Mouse (Mus musculus) stomach, postnatal 0 days (tissue): ENCODE measurements around the gene Gm4756. TPM values are rescaled to one million over a fixed set of nuclear protein-coding genes. Genes with fewer than 3 reads are reported as not detected.
"Not testable (repeated sequence)": the region's sequence is repeated elsewhere in the genome, so short reads cannot be mapped to it uniquely, and the experiment has no call there.

Experiments
- ATAC-seq: fragments of 200-750 bp; cut with Nextera tagmentation; 2 replicates; pipeline ENCODE4 v1.8.0; 2017; ENCODE audit not compliant: low FRiP score, low TSS enrichment
- DNase-seq: peaks from one replicate; pipeline ENCODE4 v3.0.0-alpha.2; 2016; ENCODE audit warnings: low spot score
- H3K27ac ChIP-seq: fragments of 300-500 bp; sonication (generic); replicated peaks from 2 replicates; pipeline ENCODE4 v1.5.1; 2014; ENCODE audit warnings: mild to moderate bottlenecking, control low read depth
- H3K27me3 ChIP-seq: fragments of 300-500 bp; sonication (generic); 2 replicates; pipeline ENCODE4 v1.6.1; 2014; ENCODE audit warnings: low read length; ENCODE audit not compliant: control insufficient read depth, insufficient read depth
- H3K36me3 ChIP-seq: fragments of 300-500 bp; sonication (generic); 2 replicates; pipeline ENCODE4 v1.6.1; 2014; ENCODE audit warnings: low read length, mixed read lengths; ENCODE audit not compliant: control insufficient read depth, insufficient read depth
- H3K4me1 ChIP-seq: fragments of 300-500 bp; sonication (generic); replicated peaks from 2 replicates; pipeline ENCODE4 v1.6.1; 2014; ENCODE audit warnings: antibody characterized with exemption; ENCODE audit not compliant: control insufficient read depth, insufficient read depth
- H3K4me2 ChIP-seq: fragments of 300-500 bp; sonication (generic); replicated peaks from 2 replicates; pipeline ENCODE4 v1.6.1; 2014; ENCODE audit warnings: low read depth, mild to moderate bottlenecking, control low read depth, moderate library complexity
- H3K4me3 ChIP-seq: fragments of 300-500 bp; sonication (generic); 2 replicates; pipeline ENCODE4 v1.5.1; 2014; ENCODE audit warnings: low read depth, low read length, control low read depth
- H3K9ac ChIP-seq: fragments of 300-500 bp; sonication (generic); 2 replicates; pipeline ENCODE4 v1.6.1; 2014; ENCODE audit warnings: mild to moderate bottlenecking, low read length, control low read depth, mixed read lengths
- H3K9me3 ChIP-seq: fragments of 300-500 bp; sonication (generic); 2 replicates; pipeline ENCODE4 v1.6.1; 2016; ENCODE audit warnings: low read length; ENCODE audit not compliant: control insufficient read depth
- CTCF ChIP-seq: IDR thresholded peaks from 2 replicates; pipeline ENCODE4 v1.5.1; 2016; ENCODE audit warnings: antibody characterized with exemption, low read depth, mild to moderate bottlenecking, moderate library complexity
- EP300 ChIP-seq: optimal IDR thresholded peaks from 2 replicates; pipeline ENCODE3; 2016; ENCODE audit warnings: antibody characterized with exemption
- WGBS: fragments of 180-500 bp; shearing (Covaris S2); extraction: QIAGEN DNeasy Blood & Tissue Kit; methylation state at CpG from one replicate; pipeline ENCODE4 v1.1.7; 2014; 5-methylcytosine and 5-hydroxymethylcytosine counted together
- polyA plus RNA-seq: library from polyadenylated mRNA; unstranded; fragments of >200 nt; fragmentation: Nextera tagmentation; extraction: Ambion mirVana; gene quantifications from 2 replicates; pipeline ENCODE4 v1.2.1, GENCODE M21; 2015

Gene Gm4756
- polyA plus RNA-seq, 1 experiment from 2014 or later = not detected

GRCm38 (mm10) chr12:72622853-72623496, 26.5 kb downstream of the Gm4756 start:
- WGBS = 70% methylated on average over 5 of the region's 5 CpGs
- Histone ChIP-seq H3K9me3 (no peaks in the 10 kb centered on the region), H3K27me3 (no peaks in the 10 kb centered on the region), H3K27ac (no peak overlapping the region), H3K9ac (no peak overlapping the region), H3K4me1 (no peaks in the 10 kb centered on the region), H3K4me3 (no peak overlapping the region), H3K4me2 (no peak overlapping the region), H3K36me3 (no peaks in the 10 kb centered on the region)
- TF ChIP-seq EP300 = no peak
- no peak for TF ChIP-seq CTCF
- ATAC-seq (no peak), DNase-seq (no peak)

- 88% methylated on average over 1 of the region's 1 CpGs for WGBS
- no peaks in the 10 kb centered on the region for H3K36me3 ChIP-seq
- TF ChIP-seq CTCF = no peak
- TF ChIP-seq EP300 = no peak
- H3K27ac ChIP-seq = no peak overlapping the region
- no peaks in the 10 kb centered on the region for H3K4me1 ChIP-seq
- no peak for ATAC-seq
- H3K4me3 ChIP-seq = no peak overlapping the region
- H3K27me3 ChIP-seq = no peaks in the 10 kb centered on the region
- no peaks in the 10 kb centered on the region for H3K9me3 ChIP-seq
- DNase-seq = no peak
- H3K4me2 ChIP-seq = no peak overlapping the region
- no peak overlapping the region for H3K9ac ChIP-seq
These were observed 28.0 kb downstream of the Gm4756 start for GRCm38 (mm10) chr12:72621441-72621840.

- Histone ChIP-seq H3K4me2 (no peak overlapping the region), H3K4me1 (no peaks in the 10 kb centered on the region)
- ATAC-seq = no peak
These were observed 28.6 kb downstream of the Gm4756 start for GRCm38 (mm10) chr12:72620856-72621255.

GRCm38 (mm10) chr12:72612053-72612452, 37.4 kb downstream of the Gm4756 start:
- Histone ChIP-seq H3K4me1 (no peaks in the 10 kb centered on the region), H3K27me3 (no peaks in the 10 kb centered on the region), H3K36me3 (no peaks in the 10 kb centered on the region), H3K27ac (no peak overlapping the region), H3K9me3 (no peaks in the 10 kb centered on the region), H3K9ac (no peak overlapping the region), H3K4me3 (no peak overlapping the region), H3K4me2 (no peak overlapping the region)
- WGBS = 87% methylated on average over 3 of the region's 3 CpGs
- TF ChIP-seq CTCF = no peak
- TF ChIP-seq EP300 = no peak
- ATAC-seq (no peak), DNase-seq (no peak)

More at GRCm38 (mm10) chr12:72620856-72621255, 28.6 kb downstream of the Gm4756 start:
- Histone ChIP-seq H3K27ac (no peak overlapping the region), H3K9ac (no peak overlapping the region), H3K27me3 (no peaks in the 10 kb centered on the region), H3K9me3 (no peaks in the 10 kb centered on the region), H3K4me3 (no peak overlapping the region), H3K36me3 (no peaks in the 10 kb centered on the region)
- DNase-seq = no peak
- WGBS = 90% methylated on average over 7 of the region's 7 CpGs
- TF ChIP-seq CTCF (no peak), EP300 (no peak)

- DNase-seq, H3K36me3 ChIP-seq, ATAC-seq, H3K9me3 ChIP-seq, H3K4me2 ChIP-seq, H3K4me3 ChIP-seq, H3K27ac ChIP-seq, H3K9ac ChIP-seq, H3K4me1 ChIP-seq, H3K27me3 ChIP-seq: not testable (repeated sequence)
- 78% methylated on average over 2 of the region's 2 CpGs for WGBS
These were observed 50.7 kb downstream of the Gm4756 start for GRCm38 (mm10) chr12:72598731-72599130.

- DNase-seq (no peak), ATAC-seq (no peak)
- H3K9me3 ChIP-seq = no peaks in the 10 kb centered on the region
- no peak overlapping the region for H3K9ac ChIP-seq
- no peak overlapping the region for H3K27ac ChIP-seq
- H3K36me3 ChIP-seq = no peaks in the 10 kb centered on the region
- H3K4me3 ChIP-seq = no peak overlapping the region
- WGBS = 68% methylated on average over 2 of the region's 2 CpGs
- TF ChIP-seq EP300 (no peak), CTCF (no peak)
- H3K4me2 ChIP-seq = no peak overlapping the region
- no peaks in the 10 kb centered on the region for H3K27me3 ChIP-seq
- H3K4me1 ChIP-seq = no peaks in the 10 kb centered on the region
These were observed 55.5 kb downstream of the Gm4756 start for GRCm38 (mm10) chr12:72594001-72594400.
